Mouse (Mus musculus): ENCODE results near the gene Tgfa. TPM values are rescaled to one million over a fixed set of nuclear protein-coding genes. Genes with fewer than 3 reads are reported as not detected.

Gene Tgfa
- polyA plus RNA-seq, 1 experiment from 2014 or later, result 2.2 TPM

GRCm38 (mm10) chr6:86160878-86161277, 34.1 kb upstream of the Tgfa start:
- no peaks in the 10 kb centered on the region for H3K9me3 ChIP-seq (ENCODE audit: control insufficient read depth, low read length)
- H3K27ac ChIP-seq (ENCODE audit: low read depth, low read length), result no peak overlapping the region
- no peak overlapping the region for H3K9ac ChIP-seq (ENCODE audit: low read length)
- DNase-seq (ENCODE audit: low spot score), result no peak
- H3K27me3 ChIP-seq (ENCODE audit: control insufficient read depth, insufficient read depth, low read length), result no peaks in the 10 kb centered on the region
- H3K4me3 ChIP-seq (ENCODE audit: low read depth, low read length), result no peak overlapping the region
- no peak for ATAC-seq (ENCODE audit: insufficient read depth, low FRiP score, low TSS enrichment)
- 37% methylated on average over 3 of the region's 3 CpGs for WGBS
- H3K4me1 ChIP-seq (ENCODE audit: control insufficient read depth, insufficient read depth, low read length), result no peaks in the 10 kb centered on the region
- H3K4me2 ChIP-seq (ENCODE audit: low read depth), result no peak overlapping the region
- H3K36me3 ChIP-seq (ENCODE audit: control insufficient read depth, insufficient read depth, low read length), result no peaks in the 10 kb centered on the region

- H3K27ac ChIP-seq (ENCODE audit: low read depth, low read length), result no peak overlapping the region
- no peaks in the 10 kb centered on the region for H3K36me3 ChIP-seq (ENCODE audit: control insufficient read depth, insufficient read depth, low read length)
- H3K9ac ChIP-seq (ENCODE audit: low read length), result no peak overlapping the region
- H3K4me1 ChIP-seq (ENCODE audit: control insufficient read depth, insufficient read depth, low read length), result no peaks in the 10 kb centered on the region
- DNase-seq (ENCODE audit: low spot score) (no peak), ATAC-seq (ENCODE audit: insufficient read depth, low FRiP score, low TSS enrichment) (no peak)
- WGBS, result 57% methylated on average over 7 of the region's 7 CpGs
- H3K9me3 ChIP-seq (ENCODE audit: control insufficient read depth, low read length), result no peaks in the 10 kb centered on the region
- H3K27me3 ChIP-seq (ENCODE audit: control insufficient read depth, insufficient read depth, low read length), result no peaks in the 10 kb centered on the region
- no peak overlapping the region for H3K4me2 ChIP-seq (ENCODE audit: low read depth)
- no peak overlapping the region for H3K4me3 ChIP-seq (ENCODE audit: low read depth, low read length)
Measured at GRCm38 (mm10) chr6:86161586-86161985, 33.4 kb upstream of the Tgfa start.

- Histone ChIP-seq H3K27ac (ENCODE audit: low read depth, low read length) (no peak overlapping the region), H3K36me3 (ENCODE audit: control insufficient read depth, insufficient read depth, low read length) (no peaks in the 10 kb centered on the region), H3K4me1 (ENCODE audit: control insufficient read depth, insufficient read depth, low read length) (no peaks in the 10 kb centered on the region), H3K9me3 (ENCODE audit: control insufficient read depth, low read length) (no peaks in the 10 kb centered on the region), H3K27me3 (ENCODE audit: control insufficient read depth, insufficient read depth, low read length) (no peaks in the 10 kb centered on the region), H3K9ac (ENCODE audit: low read length) (no peak overlapping the region), H3K4me2 (ENCODE audit: low read depth) (no peak overlapping the region), H3K4me3 (ENCODE audit: low read depth, low read length) (no peak overlapping the region)
- 57% methylated on average over 3 of the region's 3 CpGs for WGBS
- no peak for DNase-seq (ENCODE audit: low spot score)
- ATAC-seq (ENCODE audit: insufficient read depth, low FRiP score, low TSS enrichment), result no peak
Measured at GRCm38 (mm10) chr6:86164028-86164427, 31.0 kb upstream of the Tgfa start.

GRCm38 (mm10) chr6:86166426-86166825, 28.6 kb upstream of the Tgfa start:
- no peaks in the 10 kb centered on the region for H3K36me3 ChIP-seq (ENCODE audit: control insufficient read depth, insufficient read depth, low read length)
- no peak overlapping the region for H3K4me3 ChIP-seq (ENCODE audit: low read depth, low read length)
- ATAC-seq (ENCODE audit: insufficient read depth, low FRiP score, low TSS enrichment) (no peak), DNase-seq (ENCODE audit: low spot score) (no peak)
- no peak overlapping the region for H3K27ac ChIP-seq (ENCODE audit: low read depth, low read length)
- no peak overlapping the region for H3K4me2 ChIP-seq (ENCODE audit: low read depth)
- no peaks in the 10 kb centered on the region for H3K4me1 ChIP-seq (ENCODE audit: control insufficient read depth, insufficient read depth, low read length)
- no peaks in the 10 kb centered on the region for H3K27me3 ChIP-seq (ENCODE audit: control insufficient read depth, insufficient read depth, low read length)
- H3K9me3 ChIP-seq (ENCODE audit: control insufficient read depth, low read length), result no peaks in the 10 kb centered on the region
- WGBS, result 88% methylated on average over 9 of the region's 9 CpGs
- H3K9ac ChIP-seq (ENCODE audit: low read length), result no peak overlapping the region

- no peak overlapping the region for H3K27ac ChIP-seq (ENCODE audit: low read depth, low read length)
- H3K36me3 ChIP-seq (ENCODE audit: control insufficient read depth, insufficient read depth, low read length), result no peaks in the 10 kb centered on the region
- H3K9ac ChIP-seq (ENCODE audit: low read length), result no peak overlapping the region
- no peak overlapping the region for H3K4me3 ChIP-seq (ENCODE audit: low read depth, low read length)
- no peaks in the 10 kb centered on the region for H3K4me1 ChIP-seq (ENCODE audit: control insufficient read depth, insufficient read depth, low read length)
- no peaks in the 10 kb centered on the region for H3K9me3 ChIP-seq (ENCODE audit: control insufficient read depth, low read length)
- WGBS, result 77% methylated on average over 5 of the region's 5 CpGs
- H3K4me2 ChIP-seq (ENCODE audit: low read depth), result no peak overlapping the region
- no peaks in the 10 kb centered on the region for H3K27me3 ChIP-seq (ENCODE audit: control insufficient read depth, insufficient read depth, low read length)
- DNase-seq (ENCODE audit: low spot score) (no peak), ATAC-seq (ENCODE audit: insufficient read depth, low FRiP score, low TSS enrichment) (no peak)
Measured at GRCm38 (mm10) chr6:86167851-86168250, 27.2 kb upstream of the Tgfa start.

- H3K4me3 ChIP-seq (ENCODE audit: low read depth, low read length), result no peak overlapping the region
- no peak for DNase-seq (ENCODE audit: low spot score)
- H3K36me3 ChIP-seq (ENCODE audit: control insufficient read depth, insufficient read depth, low read length), result no peaks in the 10 kb centered on the region
- no peaks in the 10 kb centered on the region for H3K27me3 ChIP-seq (ENCODE audit: control insufficient read depth, insufficient read depth, low read length)
- H3K27ac ChIP-seq (ENCODE audit: low read depth, low read length), result no peak overlapping the region
- no peak overlapping the region for H3K4me2 ChIP-seq (ENCODE audit: low read depth)
- no peaks in the 10 kb centered on the region for H3K4me1 ChIP-seq (ENCODE audit: control insufficient read depth, insufficient read depth, low read length)
- no peak for ATAC-seq (ENCODE audit: insufficient read depth, low FRiP score, low TSS enrichment)
- H3K9me3 ChIP-seq (ENCODE audit: control insufficient read depth, low read length), result no peaks in the 10 kb centered on the region
- 69% methylated on average over 4 of the region's 4 CpGs for WGBS
- no peak overlapping the region for H3K9ac ChIP-seq (ENCODE audit: low read length)
Measured at GRCm38 (mm10) chr6:86169166-86169565, 25.9 kb upstream of the Tgfa start.

- Histone ChIP-seq H3K4me3 (ENCODE audit: low read depth, low read length) (no peak overlapping the region), H3K4me2 (ENCODE audit: low read depth) (no peak overlapping the region), H3K27me3 (ENCODE audit: control insufficient read depth, insufficient read depth, low read length) (no peaks in the 10 kb centered on the region), H3K9me3 (ENCODE audit: control insufficient read depth, low read length) (no peaks in the 10 kb centered on the region), H3K27ac (ENCODE audit: low read depth, low read length) (no peak overlapping the region), H3K4me1 (ENCODE audit: control insufficient read depth, insufficient read depth, low read length) (no peaks in the 10 kb centered on the region), H3K9ac (ENCODE audit: low read length) (no peak overlapping the region), H3K36me3 (ENCODE audit: control insufficient read depth, insufficient read depth, low read length) (no peaks in the 10 kb centered on the region)
- DNase-seq (ENCODE audit: low spot score), result no peak
- no peak for ATAC-seq (ENCODE audit: insufficient read depth, low FRiP score, low TSS enrichment)
- WGBS, result 86% methylated on average over 5 of the region's 5 CpGs
Measured at GRCm38 (mm10) chr6:86176236-86176635, 18.8 kb upstream of the Tgfa start.

GRCm38 (mm10) chr6:86176721-86177120, 18.3 kb upstream of the Tgfa start:
- Histone ChIP-seq H3K27me3 (ENCODE audit: control insufficient read depth, insufficient read depth, low read length) (no peaks in the 10 kb centered on the region), H3K9me3 (ENCODE audit: control insufficient read depth, low read length) (no peaks in the 10 kb centered on the region), H3K36me3 (ENCODE audit: control insufficient read depth, insufficient read depth, low read length) (no peaks in the 10 kb centered on the region), H3K4me2 (ENCODE audit: low read depth) (no peak overlapping the region), H3K9ac (ENCODE audit: low read length) (no peak overlapping the region), H3K4me3 (ENCODE audit: low read depth, low read length) (no peak overlapping the region), H3K27ac (ENCODE audit: low read depth, low read length) (no peak overlapping the region), H3K4me1 (ENCODE audit: control insufficient read depth, insufficient read depth, low read length) (no peaks in the 10 kb centered on the region)
- DNase-seq (ENCODE audit: low spot score), result no peak
- WGBS, result 75% methylated on average over 6 of the region's 6 CpGs
- no peak for ATAC-seq (ENCODE audit: insufficient read depth, low FRiP score, low TSS enrichment)

GRCm38 (mm10) chr6:86177331-86177982, 17.6 kb upstream of the Tgfa start:
- H3K4me2 ChIP-seq (ENCODE audit: low read depth), result no peak overlapping the region
- H3K4me1 ChIP-seq (ENCODE audit: control insufficient read depth, insufficient read depth, low read length), result no peaks in the 10 kb centered on the region; the same call in 1 of the 2 replicates
- no peak overlapping the region for H3K4me3 ChIP-seq (ENCODE audit: low read depth, low read length)
- no peaks in the 10 kb centered on the region for H3K9me3 ChIP-seq (ENCODE audit: control insufficient read depth, low read length)
- no peak for DNase-seq (ENCODE audit: low spot score)
- 89% methylated on average over 9 of the region's 9 CpGs for WGBS
- ATAC-seq (ENCODE audit: insufficient read depth, low FRiP score, low TSS enrichment), result no peak
- H3K27me3 ChIP-seq (ENCODE audit: control insufficient read depth, insufficient read depth, low read length), result no peaks in the 10 kb centered on the region
- H3K36me3 ChIP-seq (ENCODE audit: control insufficient read depth, insufficient read depth, low read length), result no peaks in the 10 kb centered on the region
- H3K9ac ChIP-seq (ENCODE audit: low read length), result no peak overlapping the region
- H3K27ac ChIP-seq (ENCODE audit: low read depth, low read length), result no peak overlapping the region

All from neural tube, embryonic 11.5 days (tissue).